Mouse (Mus musculus) embryonic facial prominence, embryonic 13.5 days (tissue): Measurements from ENCODE around the gene Naxd. TPM values are rescaled to one million over a fixed set of nuclear protein-coding genes. Genes with fewer than 3 reads are reported as not detected.

Experiments
- ATAC-seq: fragments of 200-750 bp; cut with Nextera tagmentation; 2 replicates; pipeline ENCODE4 v1.8.0; 2017; ENCODE audit warnings: low read depth; ENCODE audit not compliant: insufficient number of reproducible peaks, insufficient read depth, low FRiP score, low TSS enrichment
- H3K27ac ChIP-seq: fragments of 300-500 bp; sonication (generic); 2 replicates; pipeline ENCODE4 v1.5.1; 2015; ENCODE audit warnings: moderate library complexity, mild to moderate bottlenecking, inconsistent platforms
- H3K27me3 ChIP-seq: fragments of 300-500 bp; sonication (generic); 2 replicates; pipeline ENCODE4 v1.6.1; 2015; ENCODE audit warnings: mild to moderate bottlenecking, inconsistent platforms
- H3K36me3 ChIP-seq: fragments of 300-500 bp; sonication (generic); 2 replicates; pipeline ENCODE4 v1.6.1; 2015; ENCODE audit warnings: mild to moderate bottlenecking, inconsistent platforms
- H3K4me1 ChIP-seq: fragments of 300-500 bp; sonication (generic); 2 replicates; pipeline ENCODE4 v1.6.1; 2015; ENCODE audit warnings: inconsistent platforms
- H3K4me2 ChIP-seq: fragments of 300-500 bp; sonication (generic); 2 replicates; pipeline ENCODE4 v1.6.1; 2015; ENCODE audit warnings: moderate library complexity, mild to moderate bottlenecking, inconsistent platforms
- H3K4me3 ChIP-seq: fragments of 300-500 bp; sonication (generic); 2 replicates; pipeline ENCODE4 v1.5.1; 2015; ENCODE audit warnings: mild to moderate bottlenecking, inconsistent platforms
- H3K9ac ChIP-seq: fragments of 300-500 bp; sonication (generic); 2 replicates; pipeline ENCODE4 v1.6.1; 2015; ENCODE audit warnings: mild to moderate bottlenecking, inconsistent platforms
- H3K9me3 ChIP-seq: fragments of 300-500 bp; sonication (generic); 2 replicates; pipeline ENCODE4 v1.6.1; 2016; ENCODE audit warnings: inconsistent platforms
- WGBS: fragments of 180-500 bp; shearing (Covaris S2); methylation state at CpG from one replicate; pipeline ENCODE4 v1.1.7; 2015; ENCODE audit warnings: mixed read lengths; 5-methylcytosine and 5-hydroxymethylcytosine counted together
- polyA plus RNA-seq: library from polyadenylated mRNA; unstranded; fragments of >200 nt; fragmentation: Nextera tagmentation; extraction: Ambion mirVana; gene quantifications from 2 replicates; pipeline ENCODE4 v1.2.1, GENCODE M21; 2015

Gene Naxd
- polyA plus RNA-seq, 1 experiment from 2014 or later: 134 TPM

GRCm38 (mm10) chr8:11559511-11559910, 62.2 kb downstream of the Naxd start:
- Histone ChIP-seq H3K27me3 (no peaks in the 10 kb centered on the region), H3K9me3 (no peaks in the 10 kb centered on the region), H3K4me3 (no peak overlapping the region), H3K27ac (no peak overlapping the region), H3K4me1 (peaks cover 14% of the 10 kb centered on the region), H3K36me3 (peaks cover 33% of the 10 kb centered on the region), H3K9ac (no peak overlapping the region), H3K4me2 (peak overlapping the region; percentile 73; the same call in 1 of the 2 replicates)
- no peak for ATAC-seq
- 57% methylated on average over 3 of the region's 3 CpGs for WGBS

- Histone ChIP-seq H3K9ac (no peak overlapping the region), H3K4me2 (no peak overlapping the region), H3K9me3 (no peaks in the 10 kb centered on the region), H3K27ac (peak overlapping the region; percentile 7; the same call in 1 of the 2 replicates), H3K36me3 (peaks cover 40% of the 10 kb centered on the region), H3K4me1 (peaks cover 12% of the 10 kb centered on the region), H3K4me3 (no peak overlapping the region), H3K27me3 (no peaks in the 10 kb centered on the region)
- 75% methylated on average over 9 of the region's 9 CpGs for WGBS
- no peak for ATAC-seq
Measured at GRCm38 (mm10) chr8:11560220-11560619, 62.9 kb downstream of the Naxd start.

DNA sequence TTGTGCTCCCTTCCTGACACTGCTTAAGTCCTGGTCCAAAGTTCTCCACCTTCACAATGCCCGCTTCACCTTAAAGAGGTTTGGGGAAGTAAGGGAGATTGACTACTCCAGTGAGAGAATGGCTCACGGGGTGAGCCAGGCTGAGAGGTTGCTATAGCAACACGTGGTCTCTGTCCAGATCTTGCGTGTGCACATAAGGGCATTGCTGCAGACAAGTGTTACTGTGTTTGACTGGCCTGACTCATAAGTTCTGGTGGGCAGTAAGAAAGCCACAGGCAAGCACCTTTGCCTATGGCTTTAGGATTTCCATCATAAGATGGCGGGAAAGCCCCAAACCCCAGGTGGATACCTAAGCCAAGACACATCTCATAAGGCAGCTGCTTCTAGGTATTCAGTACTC, 66.9 kb downstream of the Naxd start:
- H3K9me3 ChIP-seq: no peaks in the 10 kb centered on the region
- peaks cover 10% of the 10 kb centered on the region for H3K4me1 ChIP-seq
- no peak for ATAC-seq
- WGBS: 93% methylated on average over 5 of the region's 5 CpGs
- H3K36me3 ChIP-seq: peaks cover 62% of the 10 kb centered on the region
- no peak overlapping the region for H3K27ac ChIP-seq
- no peak overlapping the region for H3K9ac ChIP-seq
- H3K4me2 ChIP-seq: no peak overlapping the region
- no peak overlapping the region for H3K4me3 ChIP-seq
- H3K27me3 ChIP-seq: no peaks in the 10 kb centered on the region

Other genes starting within 250 kb of the Naxd start
- gene Col4a2, start 184.7 kb upstream of the Naxd start, polyA plus RNA-seq: 58.8 and 62.0 TPM in 2 replicates
- gene Col4a1, start 184.7 kb upstream of the Naxd start, polyA plus RNA-seq: 121 and 137 TPM in 2 replicates
- gene Rab20, start 18.8 kb upstream of the Naxd start, polyA plus RNA-seq: 0.67 and 2.1 TPM in 2 replicates
- gene Cars2, start 53.3 kb downstream of the Naxd start, polyA plus RNA-seq: 25.7 and 29.7 TPM in 2 replicates
- gene Ing1, start 58.1 kb downstream of the Naxd start, polyA plus RNA-seq: 36.4 and 38.3 TPM in 2 replicates
- gene Ankrd10, start 138.3 kb downstream of the Naxd start, polyA plus RNA-seq: 92.6 and 100.0 TPM in 2 replicates
- not detected in 2 replicates for gene 1700016D06Rik, start 203.6 kb downstream of the Naxd start, polyA plus RNA-seq
- gene Arhgef7, start 230.2 kb downstream of the Naxd start, polyA plus RNA-seq: 43.4 and 48.5 TPM in 2 replicates